In the genomic region with DNA sequence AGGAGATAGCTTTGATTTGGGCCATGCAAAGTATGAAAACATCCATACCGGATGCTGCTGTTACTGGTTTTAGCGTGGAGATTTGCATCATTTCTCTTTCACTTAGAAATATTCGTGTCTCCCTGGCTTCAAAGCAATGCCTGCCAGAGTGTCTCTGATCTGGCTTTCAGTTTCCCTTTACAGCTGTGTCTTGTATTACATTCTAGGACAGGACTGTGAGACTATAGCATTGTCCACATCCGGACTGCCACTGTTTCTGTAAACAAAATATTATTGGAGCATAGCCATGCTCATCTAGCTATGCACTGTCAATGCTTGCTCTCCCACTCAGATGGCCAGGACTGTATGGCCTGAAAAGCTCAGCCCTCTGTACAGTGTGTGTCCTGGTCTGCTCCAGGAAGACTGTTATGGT, we compare ENCODE assay signal across 10 mouse cellular contexts.
DNase-seq lines count a peak whose midpoint lies in the region; ATAC-seq and TF ChIP-seq lines count a peak whose summit lies in the region.
"Had no signal": no experiment of that assay in that cellular context is flagged by ENCODE, and none has a peak within 500 bp of the region (broad histone marks: within the 10 kb centered on the region; RNA-seq: fewer than 3 reads in every experiment).

No protein-coding gene starts in this region.

- H3K9ac ChIP-seq in heart, adult 2 months (ENCODE audit: low read depth, low read length): peak overlapping the region; percentile 5; the same call in 1 of the 2 replicates
- H3K9ac ChIP-seq in liver, adult 2 months (ENCODE audit: low read depth, low read length): no peak overlapping the region
- H3K9ac ChIP-seq in liver, embryonic 12.5 days: no peak overlapping the region
- H3K9ac ChIP-seq in CH12.LX (ENCODE audit: insufficient read depth, low read depth): no peak overlapping the region
- H3K9ac ChIP-seq: liver, embryonic 13.5 days; neural tube, embryonic 12.5 days had no signal

- no peaks in the 10 kb centered on the region for H3K27me3 ChIP-seq in heart, adult 2 months (ENCODE audit: control insufficient read depth, insufficient read depth, low read length)
- H3K27me3 ChIP-seq in liver, adult 2 months (ENCODE audit: control insufficient read depth, insufficient read depth, low read length): no peaks in the 10 kb centered on the region
- H3K27me3 ChIP-seq in liver, embryonic 12.5 days (replicated peaks): no peaks in the 10 kb centered on the region
- no peaks in the 10 kb centered on the region for H3K27me3 ChIP-seq in CH12.LX (replicated peaks)
- H3K27me3 ChIP-seq in megakaryocyte, embryonic 14.5 days (replicated peaks): peaks cover 5% of the 10 kb centered on the region
- H3K27me3 ChIP-seq: liver, embryonic 13.5 days; neural tube, embryonic 12.5 days had no signal

- no peak for TF ChIP-seq RAD21 in CH12.LX (IDR thresholded peaks at IDR 0.05; ENCODE audit: low read depth, low read length)

- peak overlapping the region; percentile 77 for H3K27ac ChIP-seq in heart, adult 2 months
- H3K27ac ChIP-seq in liver, adult 2 months (replicated peaks; ENCODE audit: insufficient read depth, low read depth, low read length): peak overlapping the region; percentile 23
- H3K27ac ChIP-seq in liver, embryonic 12.5 days: no peak overlapping the region
- no peak overlapping the region for H3K27ac ChIP-seq in CH12.LX (ENCODE audit: insufficient read depth, low read depth)
- H3K27ac ChIP-seq: neural tube, embryonic 12.5 days had no signal

- no peak for TF ChIP-seq EP300 in heart, adult 2 months (IDR thresholded peaks at IDR 0.05; ENCODE audit: insufficient read depth, low read depth, low read length)
- TF ChIP-seq EP300 in CH12.LX (IDR thresholded peaks at IDR 0.05; ENCODE audit: low read length): peak; percentile 55; the same call in 1 of the 2 replicates

- peak overlapping the region; percentile 15; the same call in 1 of the 2 replicates for H3K4me3 ChIP-seq in heart, adult 2 months
- H3K4me3 ChIP-seq in liver, adult 2 months (ENCODE audit: insufficient read depth, low read depth, low read length): no peak overlapping the region
- no peak overlapping the region for H3K4me3 ChIP-seq in liver, embryonic 12.5 days
- H3K4me3 ChIP-seq in CH12.LX (replicated peaks in 1 of 3; ENCODE audit: low read depth in 2 of 3, low read length in 2 of 3, poor library complexity in 1 of 3): peak overlapping the region in 1 of 3 experiments; percentile 5
- peak overlapping the region; percentile 74 for H3K4me3 ChIP-seq in megakaryocyte, embryonic 14.5 days (replicated peaks)
- H3K4me3 ChIP-seq: liver, embryonic 13.5 days; neural tube, embryonic 12.5 days had no signal

- TF ChIP-seq CTCF in heart, adult 2 months (IDR thresholded peaks at IDR 0.05): no peak
- TF ChIP-seq CTCF in liver, adult 2 months (IDR thresholded peaks at IDR 0.05; ENCODE audit: low read depth, low read length): no peak
- no peak for TF ChIP-seq CTCF in CH12.LX (conservative IDR thresholded peaks at IDR 0.05 in 1 of 2, IDR thresholded peaks at IDR 0.05 in 1 of 2; ENCODE audit: low read depth in 2 of 2, low read length in 2 of 2)

- H3K36me3 ChIP-seq in heart, adult 2 months (ENCODE audit: control insufficient read depth, insufficient read depth, low read length): peaks cover 21% of the 10 kb centered on the region
- H3K36me3 ChIP-seq in liver, adult 2 months (ENCODE audit: control insufficient read depth, insufficient read depth, low read length): no peaks in the 10 kb centered on the region
- no peaks in the 10 kb centered on the region for H3K36me3 ChIP-seq in liver, embryonic 12.5 days
- H3K36me3 ChIP-seq in CH12.LX (replicated peaks in 1 of 2; ENCODE audit: control insufficient read depth in 1 of 2, insufficient read depth in 1 of 2, low read length in 1 of 2): no peaks in the 10 kb centered on the region
- H3K36me3 ChIP-seq in megakaryocyte, embryonic 14.5 days (replicated peaks; ENCODE audit: low read length): no peaks in the 10 kb centered on the region
- H3K36me3 ChIP-seq: liver, embryonic 13.5 days; neural tube, embryonic 12.5 days had no signal

- WGBS in heart, adult 2 months: 37% methylated on average over 4 of the region's 4 CpGs
- 64% methylated on average over 4 of the region's 4 CpGs for WGBS in liver, adult 2 months
- WGBS in liver, embryonic 12.5 days (ENCODE audit: insufficient replicate concordance): 70% methylated on average over 4 of the region's 4 CpGs

- H3K4me2 ChIP-seq in liver, embryonic 12.5 days: no peak overlapping the region
- peak overlapping the region; percentile 72 for H3K4me2 ChIP-seq in CH12.LX (ENCODE audit: insufficient read depth, low read depth, poor library complexity, severe bottlenecking)
- H3K4me2 ChIP-seq: liver, embryonic 13.5 days; neural tube, embryonic 12.5 days had no signal

- dilution Hi-C loops in CH12.LX (cut with MboI; ENCODE audit: extremely low pct_ligation_motif_present, extremely low pct_unique_long_range_greater_than_20kb, low sequenced_read_pairs): no loop called here

- no peak for ATAC-seq in liver, embryonic 12.5 days

- peak in 1 of 2 experiments; percentile 17 for DNase-seq in heart, adult 2 months
- DNase-seq in heart, postnatal 10 days: no peak
- no peak for DNase-seq in liver, adult 2 months (ENCODE audit: extremely low read depth, low read depth, low spot score)
- DNase-seq in CH12.LX (ENCODE audit: extremely low read depth): peak; percentile 29
- no peak for DNase-seq in frontal cortex, postnatal 36 days (ENCODE audit: low spot score in 2 of 2)
- DNase-seq in gastrocnemius, postnatal 10 days: no peak
- DNase-seq: liver, embryonic 13.5 days had no signal

- intact Hi-C loops in heart, adult 2 months (cut with DNase I): loop anchor here (2.0 kb wide), 1 partner anchor 35 kb away; no protein-coding TSS in a partner anchor
- intact Hi-C loops in heart, postnatal 10 days (cut with DNase I): no loop called here

- in situ Hi-C loops in CH12.LX (cut with MboI; ENCODE audit: low pct_ligation_motif_present, low pct_unique_long_range_greater_than_20kb, low sequenced_read_pairs): no loop called here

- no peaks in the 10 kb centered on the region for H3K79me2 ChIP-seq in heart, adult 2 months (replicated peaks; ENCODE audit: control insufficient read depth, insufficient read depth, low read length)
- no peaks in the 10 kb centered on the region for H3K79me2 ChIP-seq in liver, adult 2 months (ENCODE audit: control insufficient read depth, insufficient read depth, low read length)
- H3K79me2 ChIP-seq in CH12.LX (replicated peaks; ENCODE audit: control insufficient read depth, extremely low read depth, insufficient read depth, poor library complexity, severe bottlenecking): no peaks in the 10 kb centered on the region

- no peaks in the 10 kb centered on the region for H3K9me3 ChIP-seq in liver, embryonic 12.5 days (replicated peaks)
- no peaks in the 10 kb centered on the region for H3K9me3 ChIP-seq in CH12.LX (replicated peaks; ENCODE audit: low read length)
- no peaks in the 10 kb centered on the region for H3K9me3 ChIP-seq in megakaryocyte, embryonic 14.5 days
- H3K9me3 ChIP-seq: liver, embryonic 13.5 days; neural tube, embryonic 12.5 days had no signal

- H3K4me1 ChIP-seq in heart, adult 2 months (ENCODE audit: control insufficient read depth, insufficient read depth, low read length): peaks cover 28% of the 10 kb centered on the region
- peaks cover 5% of the 10 kb centered on the region; the same call in 1 of the 2 replicates for H3K4me1 ChIP-seq in liver, adult 2 months (ENCODE audit: control insufficient read depth, insufficient read depth, low read length)
- no peaks in the 10 kb centered on the region for H3K4me1 ChIP-seq in liver, embryonic 12.5 days
- peaks cover 11 to 47% of the 10 kb centered on the region in 2 experiments for H3K4me1 ChIP-seq in CH12.LX (ENCODE audit: control insufficient read depth in 1 of 2, insufficient read depth in 2 of 2)
- peaks cover 39% of the 10 kb centered on the region for H3K4me1 ChIP-seq in megakaryocyte, embryonic 14.5 days

- no peak for TF ChIP-seq POLR2A in heart, adult 2 months (IDR thresholded peaks at IDR 0.05; ENCODE audit: insufficient read depth, low read depth, low read length)
- TF ChIP-seq POLR2A in liver, adult 2 months (IDR thresholded peaks at IDR 0.05; ENCODE audit: extremely low read depth, insufficient read depth, low read length): no peak
- no peak for TF ChIP-seq POLR2A in CH12.LX (IDR thresholded peaks at IDR 0.05; ENCODE audit: low read depth, low read length)

TF ChIP-seq in CH12.LX, 34 proteins besides CTCF, POLR2A, EP300 and RAD21:
- no peak for TF ChIP-seq HCFC1 (IDR thresholded peaks at IDR 0.05; ENCODE audit: low read depth, low read length)
- no peak for TF ChIP-seq MAZ (IDR thresholded peaks at IDR 0.05; ENCODE audit: low read depth, low read length)
- 0 out of 2 replicates have a peak, but pooled peaks have one; percentile 41 for TF ChIP-seq IRF4 (IDR thresholded peaks at IDR 0.05; ENCODE audit: low read depth, low read length)
- TF ChIP-seq SIN3A (IDR thresholded peaks at IDR 0.05; ENCODE audit: low read length): 0 out of 2 replicates have a peak, but pooled peaks have one; percentile 9
- TF ChIP-seq SMC3 (IDR thresholded peaks at IDR 0.05; ENCODE audit: low read depth, low read length): no peak
- no peak for TF ChIP-seq MAX (IDR thresholded peaks at IDR 0.05; ENCODE audit: low read length)
- TF ChIP-seq MEF2A (IDR thresholded peaks at IDR 0.05; ENCODE audit: borderline replicate concordance, low read depth, low read length): no peak
- TF ChIP-seq E2F4 (IDR thresholded peaks at IDR 0.05; ENCODE audit: insufficient replicate concordance, low read depth, low read length): no peak
- no peak for TF ChIP-seq JUN (IDR thresholded peaks at IDR 0.05; ENCODE audit: insufficient read depth, low read depth, low read length)
- 0 out of 2 replicates have a peak, but pooled peaks have one; percentile 10 for TF ChIP-seq ETS1 (conservative IDR thresholded peaks at IDR 0.05; ENCODE audit: low read depth, low read length)
- no peak for TF ChIP-seq KAT2A (IDR thresholded peaks at IDR 0.05; ENCODE audit: insufficient replicate concordance, low read length)
- no peak for TF ChIP-seq BHLHE40 (IDR thresholded peaks at IDR 0.05; ENCODE audit: low read depth, low read length)

Comparison
In these comparisons a context has a peak if more than half of its experiments do, and no peak if none do; other contexts are left out.
1. H3K27ac ChIP-seq: peak in heart, adult 2 months (single experiment) and liver, adult 2 months (single experiment); none in liver, embryonic 12.5 days (single experiment) and CH12.LX (single experiment).
2. H3K4me3 ChIP-seq: peak in heart, adult 2 months (single experiment) and megakaryocyte, embryonic 14.5 days (single experiment); none in liver, adult 2 months (single experiment) and liver, embryonic 12.5 days (single experiment).